Mouse (Mus musculus) hindbrain, embryonic 10.5 days (tissue): Measurements from ENCODE around the gene Rps16. TPM values are rescaled to one million over a fixed set of nuclear protein-coding genes. Genes with fewer than 3 reads are reported as not detected.
A peak's percentile ranks its signal among the peaks of the same experiment; 100 is the strongest.
"Not testable (repeated sequence)": the region's sequence is repeated elsewhere in the genome, so short reads cannot be mapped to it uniquely, and the experiment has no call there.

Experiments used
- DNase-seq: peaks from one replicate; pipeline ENCODE4 v3.0.0-alpha.2; 2017; ENCODE audit warnings: low spot score
- H3K27ac ChIP-seq: fragments of 300-500 bp; sonication (generic); 2 replicates; pipeline ENCODE4 v1.5.1; 2016; ENCODE audit warnings: mild to moderate bottlenecking, moderate library complexity
- H3K27me3 ChIP-seq: fragments of 300-500 bp; sonication (generic); 2 replicates; pipeline ENCODE4 v1.6.1; 2016; ENCODE audit warnings: mild to moderate bottlenecking; ENCODE audit not compliant: poor library complexity, insufficient read depth, severe bottlenecking
- H3K36me3 ChIP-seq: fragments of 300-500 bp; sonication (generic); 2 replicates; pipeline ENCODE4 v1.6.1; 2016; ENCODE audit warnings: mild to moderate bottlenecking, moderate library complexity
- H3K4me1 ChIP-seq: fragments of 300-500 bp; sonication (generic); replicated peaks from 2 replicates; pipeline ENCODE4 v1.6.1; 2016; ENCODE audit warnings: mild to moderate bottlenecking
- H3K4me3 ChIP-seq: fragments of 300-500 bp; sonication (generic); 2 replicates; pipeline ENCODE4 v1.5.1; 2016; ENCODE audit warnings: mild to moderate bottlenecking, moderate library complexity
- H3K9me3 ChIP-seq: fragments of 300-500 bp; sonication (generic); 2 replicates; pipeline ENCODE4 v1.6.1; 2016; ENCODE audit warnings: mild to moderate bottlenecking, moderate library complexity
- WGBS: fragments of 180-500 bp; shearing (Covaris S2); methylation state at CpG from one replicate; pipeline ENCODE4 v1.1.7; 2016; 5-methylcytosine and 5-hydroxymethylcytosine counted together
- polyA plus RNA-seq: library from polyadenylated mRNA; unstranded; fragments of >200 nt; fragmentation: Nextera tagmentation; extraction: Ambion mirVana; gene quantifications from 2 replicates; pipeline ENCODE4 v1.2.1, GENCODE M21; 2016

The Rps16 gene
- polyA plus RNA-seq, 1 experiment from 2014 or later: 777 TPM

- no peak overlapping the region for H3K4me3 ChIP-seq
- DNase-seq: peak; percentile 83
- H3K4me1 ChIP-seq: peaks cover 31% of the 10 kb centered on the region
- no peaks in the 10 kb centered on the region for H3K9me3 ChIP-seq
- no peaks in the 10 kb centered on the region for H3K27me3 ChIP-seq
- peak overlapping the region; percentile 35; the same call in 1 of the 2 replicates for H3K27ac ChIP-seq
- 35% methylated on average over 4 of the region's 4 CpGs for WGBS
- H3K36me3 ChIP-seq: peaks cover 60% of the 10 kb centered on the region
These were observed 36.0 kb downstream of the Rps16 start for GRCm38 (mm10) chr7:28386462-28386861.

GRCm38 (mm10) chr7:28386877-28387276, 36.4 kb downstream of the Rps16 start:
- DNase-seq, H3K9me3 ChIP-seq, H3K27me3 ChIP-seq, H3K27ac ChIP-seq, H3K4me3 ChIP-seq: not testable (repeated sequence)
- H3K36me3 ChIP-seq: peaks cover 60% of the 10 kb centered on the region
- H3K4me1 ChIP-seq: peaks cover 31% of the 10 kb centered on the region
- WGBS: 82% methylated on average over 6 of the region's 6 CpGs

DNA sequence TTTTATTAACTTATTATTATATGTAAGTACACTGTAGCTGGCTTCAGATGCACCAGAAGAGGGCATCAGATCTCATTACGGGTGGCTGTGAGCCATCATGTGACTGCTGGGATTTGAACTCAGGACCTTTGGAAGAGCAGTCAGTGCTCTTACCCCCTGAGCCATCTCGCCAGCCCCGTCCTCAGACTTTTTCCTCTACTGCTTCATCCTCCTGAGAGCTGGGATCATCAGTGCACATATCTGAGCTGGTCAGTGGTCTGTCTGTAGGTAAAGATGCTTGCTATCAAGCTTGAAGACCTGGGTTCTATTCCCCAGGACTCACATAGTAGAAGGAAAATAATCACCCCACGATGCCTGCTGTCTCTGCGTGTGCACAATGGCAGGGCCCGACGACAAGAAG, 36.9 kb downstream of the Rps16 start:
- not testable (repeated sequence) for DNase-seq, H3K27me3 ChIP-seq, H3K9me3 ChIP-seq, H3K27ac ChIP-seq, H3K4me3 ChIP-seq
- Histone ChIP-seq H3K36me3 (peaks cover 60% of the 10 kb centered on the region), H3K4me1 (peaks cover 30% of the 10 kb centered on the region)
- 93% methylated on average over 7 of the region's 7 CpGs for WGBS

GRCm38 (mm10) chr7:28390331-28390730, 39.9 kb downstream of the Rps16 start:
- H3K36me3 ChIP-seq: peaks cover 66% of the 10 kb centered on the region
- WGBS: 97% methylated on average over 3 of the region's 3 CpGs

DNA sequence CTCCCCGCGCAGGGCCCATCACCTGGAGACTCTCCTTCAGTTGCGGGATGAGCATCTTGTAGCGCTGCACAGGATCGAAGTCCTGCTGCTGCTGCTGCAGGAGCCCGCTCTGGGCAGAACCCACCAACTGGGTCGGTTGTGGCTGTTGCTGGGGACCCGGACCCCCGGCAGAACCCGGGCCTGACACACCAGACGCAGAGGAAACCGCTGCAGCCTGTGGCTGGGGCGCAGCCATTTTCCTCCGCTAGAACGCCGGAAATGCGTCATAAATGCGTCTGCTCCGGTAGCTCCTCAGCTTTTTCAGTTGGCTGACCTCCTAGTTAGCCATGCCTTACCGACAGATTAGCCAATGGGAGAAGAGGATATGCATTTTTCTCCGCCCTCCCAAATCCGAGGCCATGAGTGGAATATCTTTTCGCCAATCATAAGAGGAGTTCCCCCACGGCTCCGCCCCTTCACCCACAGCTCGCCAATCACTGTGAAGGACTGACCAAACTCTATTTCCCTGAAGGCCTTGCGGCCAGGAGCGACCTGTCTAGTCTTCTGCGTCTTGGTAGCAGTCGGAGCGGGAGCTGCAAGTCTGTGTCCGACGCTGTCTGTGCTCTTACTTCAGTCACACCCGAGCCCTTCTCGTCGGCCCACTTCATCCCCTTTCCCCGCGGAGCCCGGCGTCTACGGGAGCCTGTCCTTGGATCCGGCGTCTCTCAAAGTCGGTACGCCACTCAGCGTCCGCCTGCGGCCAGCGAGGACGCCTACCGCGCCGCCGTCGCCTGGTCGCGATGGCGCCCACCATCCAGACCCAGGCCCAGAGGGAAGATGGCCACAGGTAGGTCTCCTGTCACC, 42.2 kb downstream of the Rps16 start, which contains the start of the genes Med29 and Paf1:
Med29 (minus strand) TSS at position 280 of the 843 bp plus-strand sequence.
Paf1 (plus strand) TSS at position 523 of the 843 bp plus-strand sequence.
- no peaks in the 10 kb centered on the region for H3K27me3 ChIP-seq
- peak within 1 kb of the TSS; percentile 96 for H3K4me3 ChIP-seq
- H3K4me1 ChIP-seq: peaks cover 23% of the 10 kb centered on the region
- H3K9me3 ChIP-seq: no peaks in the 10 kb centered on the region
- WGBS: under 1% methylated on average over 58 of the region's 58 CpGs
- DNase-seq: peak; percentile 95
- H3K27ac ChIP-seq: peak within 1 kb of the TSS; percentile 88
- H3K36me3 ChIP-seq: peaks cover 66% of the 10 kb centered on the region

More at GRCm38 (mm10) chr7:28390331-28390730, 39.9 kb downstream of the Rps16 start:
- Histone ChIP-seq H3K9me3 (no peaks in the 10 kb centered on the region), H3K27ac (no peak overlapping the region), H3K4me1 (peaks cover 27% of the 10 kb centered on the region), H3K4me3 (no peak overlapping the region), H3K27me3 (no peaks in the 10 kb centered on the region)
- DNase-seq: no peak

GRCm38 (mm10) chr7:28393272-28393951, 43.0 kb downstream of the Rps16 start:
- no peak for DNase-seq
- WGBS: 5% methylated on average over 22 of the region's 22 CpGs
- Histone ChIP-seq H3K4me3 (peak overlapping the region; percentile 96), H3K4me1 (peaks cover 23% of the 10 kb centered on the region), H3K27ac (peak overlapping the region; percentile 88), H3K36me3 (peaks cover 66% of the 10 kb centered on the region), H3K27me3 (no peaks in the 10 kb centered on the region), H3K9me3 (no peaks in the 10 kb centered on the region)

DNA sequence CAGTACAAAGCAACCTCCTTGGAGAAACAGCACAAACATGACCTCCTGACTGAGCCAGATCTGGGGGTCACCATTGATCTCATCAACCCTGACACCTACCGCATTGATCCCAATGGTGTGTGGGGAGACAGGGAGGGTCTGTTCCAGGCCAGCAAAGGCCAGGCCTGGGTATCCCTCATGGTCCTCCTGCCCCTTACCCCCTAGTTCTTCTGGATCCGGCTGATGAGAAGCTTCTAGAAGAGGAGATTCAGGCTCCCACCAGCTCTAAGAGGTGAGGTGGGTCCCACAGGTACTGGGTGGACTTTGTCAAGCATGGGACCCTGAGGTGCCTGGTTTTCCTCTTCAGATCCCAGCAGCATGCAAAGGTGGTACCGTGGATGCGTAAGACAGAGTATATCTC, 45.0 kb downstream of the Rps16 start:
- DNase-seq: no peak
- peaks cover 66% of the 10 kb centered on the region for H3K36me3 ChIP-seq
- WGBS: 97% methylated on average over 4 of the region's 4 CpGs
- no peak overlapping the region for H3K27ac ChIP-seq
- H3K27me3 ChIP-seq: no peaks in the 10 kb centered on the region
- no peaks in the 10 kb centered on the region for H3K9me3 ChIP-seq
- no peak overlapping the region for H3K4me3 ChIP-seq
- peaks cover 23% of the 10 kb centered on the region for H3K4me1 ChIP-seq

GRCm38 (mm10) chr7:28398000-28398399, 47.5 kb downstream of the Rps16 start:
- no peaks in the 10 kb centered on the region for H3K9me3 ChIP-seq
- peaks cover 86% of the 10 kb centered on the region for H3K36me3 ChIP-seq
- whole genome bisulfite sequencing: 69% methylated on average over 3 of the region's 3 CpGs
- H3K4me1 ChIP-seq: peaks cover 9% of the 10 kb centered on the region
- H3K4me3 ChIP-seq: no peak overlapping the region
- no peak overlapping the region for H3K27ac ChIP-seq
- DNase-seq: no peak
- no peaks in the 10 kb centered on the region for H3K27me3 ChIP-seq

DNA sequence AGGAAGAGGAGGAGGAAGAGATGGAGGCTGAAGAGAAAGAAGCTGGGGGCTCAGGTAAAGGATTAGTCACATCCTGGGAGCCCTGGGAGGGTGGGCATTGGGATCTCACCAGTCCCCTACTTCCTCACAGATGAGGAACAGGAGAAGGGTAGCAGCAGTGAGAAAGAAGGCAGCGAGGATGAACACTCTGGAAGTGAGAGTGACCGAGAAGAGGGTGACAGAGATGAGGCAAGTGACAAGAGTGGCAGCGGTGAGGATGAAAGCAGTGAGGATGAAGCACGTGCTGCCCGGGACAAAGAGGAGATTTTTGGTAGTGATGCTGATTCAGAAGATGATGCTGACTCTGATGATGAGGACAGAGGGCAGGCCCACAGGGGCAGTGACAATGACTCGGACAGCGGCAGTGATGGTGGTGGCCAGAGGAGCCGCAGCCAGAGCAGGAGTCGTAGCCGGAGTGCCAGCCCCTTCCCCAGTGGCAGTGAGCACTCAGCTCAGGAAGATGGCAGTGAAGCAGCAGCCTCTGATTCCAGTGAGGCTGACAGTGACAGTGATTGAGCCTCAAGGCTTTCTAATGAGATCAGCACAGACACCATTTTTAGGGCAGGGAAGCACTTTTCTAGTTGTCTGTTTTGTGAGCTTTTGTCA, 48.4 kb downstream of the Rps16 start:
- H3K27me3 ChIP-seq: no peaks in the 10 kb centered on the region
- H3K4me1 ChIP-seq: peaks cover 2% of the 10 kb centered on the region
- H3K4me3 ChIP-seq: no peak overlapping the region
- DNase-seq: no peak
- 93% methylated on average over 10 of the region's 10 CpGs for WGBS
- H3K36me3 ChIP-seq: peaks cover 94% of the 10 kb centered on the region
- H3K9me3 ChIP-seq: no peaks in the 10 kb centered on the region
- H3K27ac ChIP-seq: no peak overlapping the region

DNA sequence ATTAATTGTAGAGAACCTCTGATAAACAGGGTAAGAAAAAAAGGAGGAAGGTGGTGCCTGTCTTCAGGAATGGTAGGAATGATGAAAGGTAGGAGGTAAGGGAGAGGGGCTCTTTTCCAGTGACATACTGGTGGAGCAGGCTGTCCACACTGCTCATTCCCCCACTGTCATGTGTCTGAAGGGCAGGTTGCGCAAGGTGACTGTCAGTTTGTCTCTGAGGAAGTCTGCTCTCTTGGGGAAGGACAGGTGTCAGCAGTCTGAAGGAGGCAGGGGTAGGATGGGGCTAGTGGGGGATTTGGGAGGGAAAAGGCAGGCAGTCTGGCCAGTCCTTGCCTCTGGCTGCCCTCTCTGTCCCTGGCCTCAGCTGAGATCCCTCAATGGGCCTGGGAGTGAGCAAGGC, 50.6 kb downstream of the Rps16 start:
- H3K9me3 ChIP-seq: no peaks in the 10 kb centered on the region
- no peaks in the 10 kb centered on the region for H3K27me3 ChIP-seq
- H3K4me1 ChIP-seq: no peaks in the 10 kb centered on the region
- H3K36me3 ChIP-seq: peaks cover 99% of the 10 kb centered on the region
- DNase-seq: no peak
- WGBS: 86% methylated on average over 1 of the region's 1 CpGs
- H3K4me3 ChIP-seq: no peak overlapping the region
- no peak overlapping the region for H3K27ac ChIP-seq

- Histone ChIP-seq H3K9me3 (no peaks in the 10 kb centered on the region), H3K27ac (no peak overlapping the region), H3K27me3 (no peaks in the 10 kb centered on the region), H3K4me3 (no peak overlapping the region), H3K36me3 (peaks cover 99% of the 10 kb centered on the region), H3K4me1 (no peaks in the 10 kb centered on the region)
- no peak for DNase-seq
- WGBS: 77% methylated on average over 3 of the region's 3 CpGs
These were observed 51.5 kb downstream of the Rps16 start for GRCm38 (mm10) chr7:28401942-28402341.
